Mouse (Mus musculus) cerebellum, postnatal 25 days (tissue): ENCODE results near the gene Hist1h2af.
A peak's percentile ranks its signal among the peaks of the same experiment; 100 is the strongest.
"Not testable (repeated sequence)": the region's sequence is repeated elsewhere in the genome, so short reads cannot be mapped to it uniquely, and the experiment has no call there.

ENCODE experiments used
- DNase-seq, 2 experiments: peaks; one replicate each; pipeline ENCODE4 v3.0.0; 2021; ENCODE audit warnings: mixed read lengths in 2 of 2

The Hist1h2af gene

DNA sequence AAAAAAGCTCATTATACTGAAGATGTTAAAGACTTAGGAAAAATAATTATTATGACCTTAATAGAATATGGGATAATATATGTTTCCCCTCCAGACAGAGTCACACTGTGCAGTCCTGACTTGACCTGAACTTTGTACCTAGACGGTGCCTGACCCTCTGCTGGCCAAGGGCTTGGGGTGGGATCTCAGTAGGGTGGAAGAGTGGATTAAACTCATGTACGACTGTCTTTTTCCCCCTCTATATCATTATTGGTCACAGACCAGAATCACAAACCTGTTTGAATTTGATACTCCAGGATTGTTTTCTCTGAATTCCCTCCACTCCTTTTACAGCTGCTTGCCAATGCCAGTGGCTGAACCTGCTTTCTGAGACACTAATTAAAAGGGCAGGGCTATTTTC, 27.0 kb downstream of the Hist1h2af start:
- DNase-seq, result not testable (repeated sequence)

DNA sequence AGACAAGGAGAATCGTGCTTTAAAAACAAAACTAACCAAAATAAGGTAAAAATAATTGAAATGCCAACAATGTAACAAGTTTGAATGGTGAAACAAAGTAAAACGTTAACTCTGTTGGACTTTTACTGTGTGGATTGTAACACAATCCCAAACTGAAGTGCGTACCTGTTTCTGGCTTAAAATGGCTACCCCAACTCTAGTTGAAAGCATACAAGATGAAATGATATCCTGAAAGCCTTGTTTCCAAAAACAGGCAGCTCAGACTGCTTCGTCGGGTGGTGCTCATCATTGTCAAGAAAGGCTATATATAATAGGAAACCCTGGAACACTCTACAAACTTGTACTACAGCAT, 27.8 kb downstream of the Hist1h2af start:
- DNase-seq, result not testable (repeated sequence)

DNA sequence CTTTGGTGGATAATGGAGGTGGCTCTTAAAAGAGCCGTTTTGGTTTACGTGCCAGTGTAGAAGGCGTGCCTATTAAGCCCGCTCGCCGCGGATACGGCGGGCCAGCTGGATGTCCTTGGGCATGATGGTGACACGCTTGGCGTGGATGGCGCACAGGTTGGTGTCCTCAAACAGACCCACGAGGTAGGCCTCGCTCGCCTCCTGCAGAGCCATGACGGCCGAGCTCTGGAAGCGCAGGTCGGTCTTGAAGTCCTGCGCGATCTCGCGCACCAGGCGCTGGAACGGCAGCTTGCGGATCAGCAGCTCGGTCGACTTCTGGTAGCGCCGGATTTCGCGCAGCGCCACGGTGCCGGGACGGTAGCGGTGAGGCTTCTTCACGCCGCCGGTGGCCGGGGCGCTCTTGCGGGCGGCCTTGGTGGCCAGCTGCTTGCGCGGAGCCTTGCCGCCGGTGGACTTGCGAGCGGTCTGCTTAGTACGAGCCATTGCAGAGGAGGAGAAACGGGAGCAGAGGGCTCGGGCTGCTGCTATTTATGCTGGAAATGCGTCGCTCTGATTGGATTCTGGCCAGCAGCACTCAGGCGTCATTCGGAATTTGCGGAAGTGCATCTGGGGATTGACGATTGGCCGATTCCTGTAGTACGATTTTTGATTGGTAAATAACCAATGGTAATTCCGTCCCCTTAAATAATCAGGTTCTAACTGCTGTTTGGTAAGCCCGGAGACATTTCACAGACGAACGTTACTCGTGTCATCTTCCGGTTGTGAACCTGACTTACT, 28.4 kb downstream of the Hist1h2af start, which contains the start of gene Hist1h3e:
Gene Hist1h3e, minus strand, starts transcription at position 487 of the 777 bp plus-strand sequence.
- DNase-seq, result peak; percentile 92

DNA sequence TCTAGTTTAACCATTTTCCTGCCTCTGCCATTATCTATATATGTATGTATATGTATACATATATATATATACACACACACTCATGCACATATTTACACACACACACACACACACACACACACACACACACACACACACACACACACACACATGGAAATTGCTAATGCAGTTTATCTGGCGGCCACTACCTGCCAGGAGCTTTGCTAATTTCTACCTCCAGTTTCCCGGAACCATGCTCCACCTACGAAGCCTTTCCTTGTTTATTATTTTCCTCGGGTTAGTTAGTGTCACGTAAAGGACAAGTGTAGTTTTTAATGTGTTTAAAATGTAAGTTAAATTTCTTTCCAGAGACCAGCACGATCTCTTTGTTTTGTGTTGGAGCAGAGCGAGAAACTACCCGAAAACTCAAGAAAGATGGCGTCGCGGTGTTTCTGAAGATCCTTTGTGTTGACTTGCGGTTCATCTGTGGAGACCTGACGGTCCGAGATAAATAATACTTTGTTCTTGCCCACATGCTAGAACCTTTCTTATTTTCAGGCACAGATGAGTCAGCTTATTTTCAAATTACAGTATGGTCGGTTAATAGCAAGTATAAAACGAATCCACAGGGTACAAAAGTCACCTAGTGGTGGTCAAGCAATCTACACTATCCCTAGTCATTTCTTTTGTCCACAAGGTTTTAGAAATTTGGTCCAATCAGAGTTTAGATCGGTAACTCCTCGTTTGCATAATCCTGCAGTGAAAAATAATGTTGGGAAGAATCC, 29.2 kb downstream of the Hist1h2af start:
- DNase-seq, result peak in 1 of 2 experiments; percentile 39

DNA sequence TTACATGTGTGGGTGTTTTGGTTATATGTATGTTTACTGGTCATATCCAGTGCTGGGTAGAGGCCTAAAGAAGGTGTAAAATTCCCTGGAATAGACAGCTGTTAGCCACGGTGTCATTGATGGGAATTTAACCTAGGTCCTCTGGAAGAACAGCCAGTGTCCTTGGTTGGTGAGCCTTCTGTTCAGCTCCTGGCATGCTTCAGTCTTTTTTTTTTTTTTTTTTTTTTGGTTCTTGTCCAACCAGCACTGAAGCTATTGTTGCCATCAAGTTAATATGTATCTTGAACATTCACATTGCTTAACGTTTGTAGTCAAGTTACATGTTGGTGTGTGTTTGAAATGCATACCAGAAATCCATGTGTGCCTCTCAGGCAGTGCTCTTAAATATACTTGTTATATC, 30.8 kb downstream of the Hist1h2af start:
- DNase-seq, result no peak

DNA sequence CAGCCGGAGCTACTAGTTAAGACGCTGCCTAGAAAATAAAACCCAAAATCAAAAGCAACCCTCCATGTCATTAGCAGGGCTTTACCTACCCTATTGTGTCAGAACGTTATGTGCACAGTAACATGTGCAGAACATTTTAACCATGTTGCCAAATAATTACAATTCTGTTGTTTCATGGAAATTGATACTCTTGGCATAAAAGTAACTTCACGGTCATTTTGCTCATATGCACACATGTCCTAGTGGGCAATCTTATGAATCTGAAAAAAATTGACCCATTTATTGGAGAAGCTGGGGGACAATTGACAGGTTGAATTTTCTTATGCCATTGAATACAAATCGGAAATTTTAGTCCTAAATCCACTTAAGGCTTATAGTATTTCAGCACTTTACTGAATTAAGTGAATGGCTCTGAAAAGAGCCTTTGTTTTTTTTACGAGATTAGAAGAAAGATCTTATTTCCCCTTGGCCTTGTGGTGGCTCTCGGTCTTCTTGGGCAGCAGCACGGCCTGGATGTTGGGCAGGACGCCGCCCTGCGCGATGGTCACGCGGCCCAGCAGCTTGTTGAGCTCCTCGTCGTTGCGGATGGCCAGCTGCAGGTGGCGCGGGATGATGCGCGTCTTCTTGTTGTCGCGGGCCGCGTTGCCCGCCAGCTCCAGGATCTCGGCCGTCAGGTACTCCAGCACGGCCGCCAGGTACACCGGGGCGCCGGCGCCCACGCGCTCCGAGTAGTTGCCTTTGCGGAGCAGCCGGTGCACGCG, 36.7 kb downstream of the Hist1h2af start:
- not testable (repeated sequence) for DNase-seq

DNA sequence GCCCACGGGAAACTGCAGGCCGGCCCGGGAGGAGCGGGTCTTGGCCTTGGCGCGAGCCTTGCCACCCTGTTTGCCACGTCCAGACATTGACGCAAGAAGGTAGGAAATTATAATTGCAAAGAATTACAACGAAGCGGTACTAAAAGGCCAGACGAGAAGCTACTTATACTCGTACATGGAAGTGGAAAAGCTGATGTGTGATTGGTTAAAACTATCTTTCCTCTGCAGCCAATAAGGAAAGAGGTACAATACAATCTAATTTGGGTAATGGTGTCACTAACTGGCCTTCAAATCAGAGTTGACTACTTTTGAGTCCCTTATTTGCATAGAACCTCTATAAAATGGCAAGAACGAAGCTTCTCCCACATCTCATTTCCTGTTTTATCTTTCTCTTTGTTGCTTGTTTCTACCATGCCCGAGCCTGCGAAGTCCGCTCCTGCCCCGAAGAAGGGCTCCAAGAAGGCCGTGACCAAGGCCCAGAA, 37.4 kb downstream of the Hist1h2af start, which contains the start of the genes Hist1h2ae and Hist1h2bg:
Gene Hist1h2ae, minus strand, starts transcription at position 199 of the 482 bp plus-strand sequence.
Gene Hist1h2bg, plus strand, starts transcription at position 375 of the 482 bp plus-strand sequence.
- peak; percentile 65 to 82 for DNase-seq

DNA sequence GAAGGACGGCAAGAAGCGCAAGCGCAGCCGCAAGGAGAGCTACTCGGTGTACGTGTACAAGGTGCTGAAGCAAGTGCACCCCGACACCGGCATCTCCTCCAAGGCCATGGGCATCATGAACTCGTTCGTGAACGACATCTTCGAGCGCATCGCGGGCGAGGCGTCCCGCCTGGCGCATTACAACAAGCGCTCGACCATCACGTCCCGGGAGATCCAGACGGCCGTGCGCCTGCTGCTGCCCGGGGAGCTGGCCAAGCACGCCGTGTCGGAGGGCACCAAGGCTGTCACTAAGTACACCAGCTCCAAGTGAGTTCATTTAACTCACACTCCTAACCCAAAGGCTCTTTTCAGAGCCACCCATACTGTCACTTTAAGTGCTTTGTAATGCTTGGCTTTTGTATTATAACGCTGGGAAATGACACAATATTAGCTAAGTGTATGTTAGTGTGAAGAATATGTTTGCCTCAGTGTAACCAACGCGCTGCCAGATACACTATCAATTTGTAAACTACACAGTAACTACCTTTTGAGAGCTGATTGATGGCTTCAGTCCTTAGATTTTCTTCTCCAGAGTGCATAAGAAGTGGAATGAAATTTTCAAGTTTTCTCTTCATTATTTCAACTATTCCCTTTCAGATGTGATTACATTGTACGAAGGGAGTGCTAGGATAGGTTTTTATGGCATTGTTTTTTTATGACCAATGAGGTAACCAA, 38.0 kb downstream of the Hist1h2af start:
- not testable (repeated sequence) for DNase-seq

DNA sequence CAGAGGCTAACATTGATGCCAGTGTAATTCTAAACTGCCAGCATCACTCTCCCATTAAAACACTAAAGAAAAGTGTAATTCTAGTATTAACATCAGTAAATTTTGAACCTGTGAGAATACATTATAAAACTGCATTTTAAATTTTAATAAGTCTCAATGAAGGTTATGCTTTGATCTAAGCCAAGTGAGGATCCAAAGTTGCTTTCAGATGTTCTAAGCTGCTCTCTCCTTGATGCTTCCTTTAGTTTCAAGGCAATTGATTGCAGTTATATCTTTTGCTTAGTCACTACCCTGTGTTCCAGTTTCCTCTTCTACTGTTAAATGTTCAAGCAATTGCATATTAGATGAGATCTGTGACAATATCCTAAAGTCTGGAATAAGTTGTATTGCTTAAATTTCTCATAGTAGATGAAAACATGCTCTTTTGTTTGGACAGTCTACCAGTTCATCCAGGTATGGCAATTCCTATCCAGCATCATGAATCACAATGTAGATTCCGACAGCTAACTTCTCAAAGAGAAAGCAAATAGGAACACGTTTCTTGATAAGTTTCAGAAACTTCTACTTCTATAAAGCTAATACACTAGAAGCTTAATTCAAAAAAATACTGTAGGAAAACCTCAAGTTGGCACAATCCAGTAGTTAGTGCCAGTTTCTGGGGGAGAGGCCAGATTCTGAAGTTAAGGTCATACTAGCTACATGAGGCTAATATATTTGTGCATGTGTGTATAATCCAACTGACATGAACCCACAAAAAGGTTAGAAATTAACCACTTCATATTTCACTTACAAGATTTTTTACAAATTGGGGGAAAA, 38.7 kb downstream of the Hist1h2af start:
- DNase-seq, result no peak

DNA sequence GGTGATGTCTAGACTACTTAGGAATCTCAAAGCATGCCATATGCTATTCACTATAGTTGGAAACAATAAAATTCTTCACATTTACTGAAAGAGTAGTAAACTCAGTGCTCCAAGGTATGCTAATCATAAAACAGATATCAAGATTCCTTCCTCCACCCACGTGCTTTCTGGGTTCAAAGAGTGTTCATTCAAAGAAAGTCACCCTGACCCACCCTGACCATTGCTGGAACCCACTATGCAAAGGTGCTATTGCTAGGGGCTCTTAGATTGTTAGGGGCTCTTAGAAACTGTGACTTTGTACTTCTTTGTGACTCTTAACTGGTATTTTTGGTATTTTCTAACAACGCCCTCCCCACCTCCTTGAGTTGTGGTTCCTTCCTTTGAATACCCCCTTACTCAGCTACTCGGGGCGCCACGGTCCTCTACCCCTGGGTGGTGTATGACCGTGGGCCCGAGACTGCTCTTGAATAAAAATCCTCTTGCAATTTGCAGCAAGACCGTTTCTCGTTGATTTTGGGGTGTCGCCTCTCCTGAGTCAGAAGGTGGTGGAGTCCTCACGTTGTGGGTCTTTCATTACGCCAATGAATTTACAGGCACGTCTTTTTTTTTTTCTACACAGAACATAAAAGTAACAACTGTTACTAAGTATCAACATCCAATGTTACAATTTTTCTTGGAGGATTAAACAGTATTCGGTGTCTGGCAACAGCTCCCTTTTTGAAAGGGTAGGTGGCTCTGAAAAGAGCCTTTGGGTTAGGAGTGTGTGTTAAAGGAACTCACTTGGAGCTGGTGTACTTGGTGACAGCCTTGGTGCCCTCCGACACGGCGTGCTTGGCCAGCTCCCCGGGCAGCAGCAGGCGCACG, 39.6 kb downstream of the Hist1h2af start:
- DNase-seq, result not testable (repeated sequence)

DNA sequence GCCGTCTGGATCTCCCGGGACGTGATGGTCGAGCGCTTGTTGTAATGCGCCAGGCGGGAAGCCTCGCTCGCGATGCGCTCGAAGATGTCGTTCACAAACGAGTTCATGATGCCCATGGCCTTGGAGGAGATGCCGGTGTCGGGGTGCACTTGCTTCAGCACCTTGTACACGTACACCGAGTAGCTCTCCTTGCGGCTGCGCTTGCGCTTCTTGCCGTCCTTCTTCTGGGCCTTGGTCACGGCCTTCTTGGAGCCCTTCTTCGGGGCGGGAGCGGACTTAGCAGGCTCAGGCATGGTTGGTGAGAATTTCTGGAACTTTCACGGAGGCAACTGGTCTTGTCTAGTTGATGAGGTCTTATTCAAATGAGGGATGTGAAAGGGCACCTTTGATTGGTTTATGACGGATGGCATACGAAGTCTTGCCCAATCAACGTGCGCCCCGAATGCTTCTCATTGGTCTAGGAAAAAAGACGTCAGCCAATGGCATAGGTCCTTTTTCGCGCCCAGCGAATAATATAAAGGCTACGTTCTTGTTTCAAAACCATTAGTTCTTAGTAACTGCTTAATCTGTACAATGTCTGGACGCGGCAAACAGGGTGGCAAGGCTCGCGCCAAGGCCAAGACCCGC, 40.3 kb downstream of the Hist1h2af start, which contains the start of the genes Hist1h2bf and Hist1h2ad:
Gene Hist1h2bf, minus strand, starts transcription at position 299 of the 627 bp plus-strand sequence.
Gene Hist1h2ad, plus strand, starts transcription at position 484 of the 627 bp plus-strand sequence.
- peak; percentile 72 to 82 for DNase-seq

DNA sequence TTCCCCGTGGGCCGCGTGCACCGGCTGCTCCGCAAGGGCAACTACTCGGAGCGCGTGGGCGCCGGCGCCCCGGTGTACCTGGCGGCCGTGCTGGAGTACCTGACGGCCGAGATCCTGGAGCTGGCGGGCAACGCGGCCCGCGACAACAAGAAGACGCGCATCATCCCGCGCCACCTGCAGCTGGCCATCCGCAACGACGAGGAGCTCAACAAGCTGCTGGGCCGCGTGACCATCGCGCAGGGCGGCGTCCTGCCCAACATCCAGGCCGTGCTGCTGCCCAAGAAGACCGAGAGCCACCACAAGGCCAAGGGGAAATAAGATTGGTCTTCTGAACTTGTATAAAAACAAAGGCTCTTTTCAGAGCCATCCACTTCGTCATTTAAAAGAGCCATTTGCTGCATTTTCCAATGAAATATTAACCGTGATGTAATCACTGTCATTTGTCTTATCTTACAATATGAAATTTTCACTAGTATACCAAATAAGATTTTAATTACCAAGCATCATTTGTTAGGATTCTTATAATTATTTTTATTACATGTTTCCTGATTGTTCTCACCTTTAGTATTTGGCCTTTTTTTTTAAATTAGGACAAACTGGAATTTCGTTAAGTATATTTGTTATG, 41.0 kb downstream of the Hist1h2af start:
- DNase-seq, result not testable (repeated sequence)

DNA sequence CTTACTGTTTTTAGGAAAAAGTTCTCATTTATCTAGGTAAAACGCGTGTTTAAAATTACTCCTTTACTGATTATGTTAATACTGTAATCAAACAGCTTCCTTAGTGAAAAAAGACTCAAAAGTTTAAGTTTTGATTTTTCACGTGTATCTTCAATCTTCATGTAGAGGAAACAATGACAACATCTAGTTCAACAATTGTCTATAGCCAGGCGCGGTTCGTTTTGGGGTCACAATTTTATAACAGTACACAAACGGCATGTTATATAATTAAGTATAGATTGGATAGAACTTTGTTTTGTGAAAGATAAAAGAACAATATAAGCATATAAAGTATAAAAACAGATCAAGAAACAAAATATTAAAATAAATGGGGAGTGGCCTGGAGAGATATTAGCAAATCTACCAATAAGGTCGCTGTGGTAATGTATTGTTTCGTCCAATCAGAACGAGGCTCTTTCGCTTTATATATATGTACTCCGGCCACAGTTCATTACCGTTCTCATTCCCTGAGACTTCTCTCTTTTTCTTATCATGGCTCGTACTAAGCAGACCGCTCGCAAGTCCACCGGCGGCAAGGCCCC, 41.7 kb downstream of the Hist1h2af start, which contains the start of gene Hist1h3d:
Gene Hist1h3d, plus strand, starts transcription at position 493 of the 581 bp plus-strand sequence.
- DNase-seq, result peak; percentile 28 to 44

DNA sequence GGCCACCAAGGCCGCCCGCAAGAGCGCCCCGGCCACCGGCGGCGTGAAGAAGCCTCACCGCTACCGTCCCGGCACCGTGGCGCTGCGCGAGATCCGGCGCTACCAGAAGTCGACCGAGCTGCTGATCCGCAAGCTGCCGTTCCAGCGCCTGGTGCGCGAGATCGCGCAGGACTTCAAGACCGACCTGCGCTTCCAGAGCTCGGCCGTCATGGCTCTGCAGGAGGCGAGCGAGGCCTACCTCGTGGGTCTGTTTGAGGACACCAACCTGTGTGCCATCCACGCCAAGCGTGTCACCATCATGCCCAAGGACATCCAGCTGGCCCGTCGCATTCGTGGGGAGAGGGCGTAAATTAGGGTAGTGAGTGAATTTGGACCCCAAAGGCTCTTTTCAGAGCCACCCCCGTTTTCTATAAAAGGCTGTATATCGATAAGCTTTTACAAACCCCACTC, 42.2 kb downstream of the Hist1h2af start:
- DNase-seq, result not testable (repeated sequence)

DNA sequence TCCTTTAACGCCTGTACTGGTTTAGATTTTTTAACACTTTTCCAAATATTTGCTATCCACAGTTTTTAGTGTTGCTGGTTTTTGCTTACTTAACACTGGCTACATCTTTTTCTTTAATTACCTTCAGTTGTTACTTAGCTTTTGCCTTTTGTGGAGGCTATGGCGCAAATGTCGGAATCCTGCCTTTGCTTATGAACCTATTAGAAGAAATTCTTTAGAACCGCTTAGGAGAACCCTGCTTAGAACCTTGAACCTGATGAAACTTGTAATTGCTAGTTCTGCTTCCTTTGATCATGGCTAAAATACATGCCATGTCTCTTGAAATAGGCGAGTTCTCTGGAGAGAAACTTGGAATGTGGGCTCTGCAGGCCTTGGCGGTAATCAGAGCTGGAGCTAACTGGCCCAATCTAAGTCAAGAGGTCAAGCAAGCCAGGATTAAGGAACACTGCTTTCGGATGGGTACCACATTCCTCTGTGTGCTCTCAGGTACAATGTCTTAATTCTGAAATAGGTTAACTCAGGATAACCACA, 42.7 kb downstream of the Hist1h2af start:
- no peak for DNase-seq

DNA sequence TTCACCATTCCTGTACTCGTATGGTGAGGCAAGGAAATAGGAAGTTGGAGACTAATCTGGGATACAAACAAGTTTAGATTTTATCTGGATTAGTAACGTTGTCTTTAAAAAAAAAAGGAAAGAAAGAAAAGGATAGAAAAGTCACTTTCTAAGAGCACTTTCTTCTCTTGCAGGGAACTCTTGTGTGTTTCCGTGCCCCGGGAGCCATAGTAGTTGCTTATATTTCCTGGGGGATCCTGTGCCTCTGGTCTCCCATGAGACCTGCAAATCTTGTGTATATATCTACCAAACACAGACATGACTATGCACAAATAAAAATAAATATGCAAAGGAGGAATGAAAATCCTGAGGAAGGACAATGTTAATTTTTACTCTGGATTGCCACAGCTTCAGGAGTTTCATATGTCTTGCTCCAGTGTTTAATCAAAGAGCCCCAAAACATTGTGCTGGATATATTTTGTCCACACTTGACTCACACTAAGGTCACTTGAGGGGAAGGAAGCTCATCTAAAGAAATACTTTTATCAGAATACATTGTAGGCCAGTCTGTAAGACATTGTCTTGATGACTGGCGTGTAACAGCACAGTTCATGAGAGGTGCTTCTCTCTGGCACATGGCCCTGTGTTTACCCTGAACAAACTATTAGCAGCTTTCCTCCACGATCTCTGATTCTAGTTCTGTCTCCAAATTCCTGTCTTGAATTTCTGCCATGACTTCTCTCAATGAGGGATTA, 43.4 kb downstream of the Hist1h2af start:
- no peak for DNase-seq

DNA sequence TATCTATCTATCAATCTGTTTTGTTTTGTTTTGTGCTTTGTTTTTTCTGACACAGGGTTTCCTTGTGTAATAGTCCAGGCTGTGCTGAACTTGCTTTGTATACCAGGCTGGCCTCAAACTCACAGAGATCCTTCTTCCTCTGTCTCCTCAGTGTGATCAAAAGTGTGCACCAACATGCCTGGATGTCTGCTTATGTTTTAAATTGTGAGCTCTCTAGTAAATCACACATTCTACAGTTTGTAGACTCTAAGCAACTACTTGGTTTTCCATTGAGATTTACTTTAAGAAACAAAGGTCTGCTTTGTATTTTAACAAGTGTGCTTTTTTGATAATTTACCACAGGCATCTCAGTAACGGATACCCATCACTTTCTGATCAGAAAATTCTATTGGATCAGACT, 44.1 kb downstream of the Hist1h2af start:
- no peak for DNase-seq
